Mouse (Mus musculus): ENCODE measurements around the gene Btbd2.

DNA sequence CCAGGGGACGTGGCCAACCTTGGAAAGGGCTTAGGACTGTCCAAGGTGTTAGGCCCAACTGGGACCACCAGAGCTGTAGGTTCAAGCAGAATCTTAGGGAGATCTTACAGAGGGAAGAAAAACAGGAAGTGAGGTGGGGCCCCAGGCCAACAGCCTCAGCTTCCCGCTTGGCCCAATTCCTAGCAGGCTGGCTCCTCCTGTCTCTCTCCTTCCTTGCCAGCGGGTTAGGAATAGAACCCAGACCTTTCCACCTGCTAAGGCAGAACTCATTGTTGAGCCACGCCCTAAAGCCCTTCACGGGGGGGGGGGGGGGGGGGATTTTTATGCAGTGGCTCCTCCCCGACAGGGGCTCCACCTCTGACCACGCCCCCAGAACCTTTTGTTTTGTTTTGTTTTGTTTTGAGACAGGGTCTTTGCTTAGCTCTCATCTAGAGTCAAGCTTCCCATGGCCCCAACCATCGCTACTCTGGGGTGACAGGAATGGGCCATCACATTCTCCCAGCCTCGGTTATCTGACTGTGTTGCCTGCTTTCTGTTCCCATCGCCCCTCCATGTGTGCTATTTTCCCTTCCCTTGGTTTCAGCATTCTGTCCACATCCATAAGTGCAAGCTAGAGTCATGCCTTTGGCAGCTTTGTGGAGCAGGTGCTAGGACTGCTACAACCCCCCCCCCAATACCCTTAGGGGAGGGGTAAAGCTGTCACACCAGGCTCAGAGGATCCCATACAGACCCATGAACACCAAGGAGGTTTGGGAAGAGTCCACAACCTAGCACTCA, 21.9 kb upstream of the Btbd2 start:
- no peak for TF ChIP-seq CTCF (IDR thresholded peaks at IDR 0.05; ENCODE audit: low read depth)
- no peak for TF ChIP-seq EP300 (IDR thresholded peaks at IDR 0.05; ENCODE audit: low read depth)

Data from liver, postnatal 0 days (tissue).